Mouse (Mus musculus) bone marrow macrophage, adult 2 months (primary cell): ENCODE results near the gene Mpped1.

Source experiments
- CTCF ChIP-seq: IDR thresholded peaks from 2 replicates; pipeline ENCODE4 v1.5.1; 2012; ENCODE audit warnings: low read depth, mild to moderate bottlenecking, low read length, moderate library complexity
- POLR2A ChIP-seq: IDR thresholded peaks from 2 replicates; pipeline ENCODE4 v1.6.1; 2012; ENCODE audit warnings: mild to moderate bottlenecking, low read depth, low read length, borderline replicate concordance

DNA sequence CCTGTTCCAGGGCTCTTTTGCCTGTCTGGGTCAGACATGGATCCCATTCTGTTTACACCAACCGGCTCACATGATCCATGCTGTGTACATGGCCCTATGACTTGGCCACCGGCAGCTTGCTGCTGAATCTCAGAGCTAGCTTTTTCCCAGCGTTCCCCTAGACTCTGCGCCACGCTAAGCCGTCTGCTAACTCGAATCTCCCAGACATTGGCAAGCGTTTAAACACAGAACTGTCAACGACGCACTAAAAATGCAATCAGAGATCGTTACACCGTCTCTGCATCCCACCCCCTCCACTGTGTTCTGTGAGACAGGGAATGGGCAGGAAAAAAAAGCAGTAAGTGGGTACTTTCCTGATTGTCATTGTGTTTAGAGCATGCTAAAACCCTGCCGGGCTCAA, 50.0 kb downstream of the Mpped1 start:
- TF ChIP-seq POLR2A (no peak), CTCF (no peak)
